Mouse (Mus musculus): ENCODE results near the gene Terf2. TPM values are rescaled to one million over a fixed set of nuclear protein-coding genes. Genes with fewer than 3 reads are reported as not detected.
"Not testable (repeated sequence)": the region's sequence is repeated elsewhere in the genome, so short reads cannot be mapped to it uniquely, and the experiment has no call there.

Terf2 gene
- total RNA-seq, 2 experiments from 2014 or later: 37.9 to 38.3 TPM

DNA sequence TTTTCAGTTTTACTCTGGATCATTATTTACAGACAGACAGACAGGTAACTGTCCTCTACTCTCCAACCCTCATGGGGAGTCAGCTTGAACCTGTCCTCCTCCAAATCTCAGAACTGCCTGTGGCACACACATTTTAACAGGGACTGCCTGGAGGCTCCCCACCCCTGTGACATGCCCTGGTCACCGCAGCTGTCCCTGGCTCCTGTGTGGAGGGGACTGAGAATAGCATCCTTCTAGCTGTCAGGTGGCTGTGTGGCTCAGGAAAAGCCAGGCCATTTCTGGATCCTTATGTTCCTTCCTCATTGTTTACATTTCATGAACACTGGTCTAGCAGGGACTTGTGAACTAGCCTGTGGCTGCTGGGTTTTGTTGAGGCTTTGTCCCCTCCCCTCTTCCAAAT, 22.2 kb downstream of the Terf2 start:
- DNase-seq (ENCODE audit: low spot score in 2 of 2): no peak
- intact Hi-C loops (cut with DNase I): no loop called here

DNA sequence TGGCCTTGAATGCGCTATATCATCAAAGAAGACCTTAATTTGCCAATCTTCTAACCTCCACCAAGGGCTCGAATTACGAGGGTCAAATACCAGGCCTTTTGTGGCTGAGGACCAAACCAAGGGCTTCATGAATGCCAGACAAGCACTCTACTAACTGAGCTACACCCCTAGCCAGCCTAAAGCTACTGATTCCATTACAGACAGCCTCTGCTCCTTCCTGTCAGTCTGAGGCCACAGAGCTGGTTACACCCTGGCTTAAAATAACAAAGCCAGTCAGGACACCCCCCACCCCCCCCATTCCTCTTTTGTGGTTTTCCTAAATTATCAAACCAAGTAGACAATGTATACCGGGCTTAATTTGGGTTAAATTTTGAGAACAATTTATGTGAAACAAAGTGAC, 22.6 kb downstream of the Terf2 start:
- no peak for DNase-seq (ENCODE audit: low spot score in 2 of 2)
- intact Hi-C loops (cut with DNase I): no loop called here

DNA sequence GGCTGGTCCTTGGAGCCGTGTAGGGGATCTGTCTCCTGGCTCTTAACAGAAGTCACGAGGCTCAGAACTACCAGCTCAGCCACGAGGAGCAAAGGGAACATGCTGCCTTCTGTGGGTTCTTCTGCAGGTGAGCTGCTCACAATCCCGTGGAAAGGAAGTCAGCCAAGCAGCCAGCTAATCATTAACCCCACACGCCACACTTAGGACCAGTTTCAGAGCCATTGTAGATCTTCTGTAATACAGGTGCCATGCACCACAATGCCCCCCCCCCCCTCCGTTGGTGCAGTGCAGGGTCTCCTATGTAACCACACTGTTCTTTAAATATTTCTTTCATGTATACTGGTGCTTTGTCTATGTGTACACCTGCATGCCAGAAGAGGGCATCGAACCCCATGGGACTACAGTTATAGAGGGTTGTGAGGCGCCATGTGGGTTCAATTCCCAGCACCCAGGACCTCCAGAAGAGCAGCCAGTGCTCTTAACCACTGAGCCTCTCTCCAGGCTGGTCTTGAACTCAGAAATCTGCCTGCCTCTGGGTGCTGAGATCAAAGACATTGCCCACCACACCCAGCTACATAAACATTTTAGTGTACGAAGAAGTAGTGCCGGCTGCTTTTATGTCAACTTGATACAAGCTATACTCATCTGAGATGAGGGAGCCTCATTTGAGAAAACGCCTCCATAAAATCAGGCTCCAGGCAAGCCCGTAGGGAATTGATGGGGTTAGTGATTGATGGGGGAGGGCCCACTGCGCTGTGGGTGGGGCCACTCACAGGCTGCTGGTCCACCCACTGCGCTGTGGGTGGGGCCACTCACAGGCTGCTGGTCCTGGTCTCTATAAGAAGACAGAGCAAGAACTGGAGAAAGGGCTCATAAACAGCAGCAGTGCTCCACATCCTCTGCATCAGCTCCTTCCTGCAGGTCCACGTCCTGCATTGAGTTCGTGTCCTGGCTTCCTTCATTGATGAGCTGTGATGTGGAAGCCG, 30.5 kb downstream of the Terf2 start, which contains the start of gene Tmed6:
Gene Tmed6 (minus strand): TSS at position 134 of the 986 bp plus-strand sequence.
- no peak for DNase-seq (ENCODE audit: low spot score in 2 of 2)
- intact Hi-C loops (cut with DNase I): no loop called here

DNA sequence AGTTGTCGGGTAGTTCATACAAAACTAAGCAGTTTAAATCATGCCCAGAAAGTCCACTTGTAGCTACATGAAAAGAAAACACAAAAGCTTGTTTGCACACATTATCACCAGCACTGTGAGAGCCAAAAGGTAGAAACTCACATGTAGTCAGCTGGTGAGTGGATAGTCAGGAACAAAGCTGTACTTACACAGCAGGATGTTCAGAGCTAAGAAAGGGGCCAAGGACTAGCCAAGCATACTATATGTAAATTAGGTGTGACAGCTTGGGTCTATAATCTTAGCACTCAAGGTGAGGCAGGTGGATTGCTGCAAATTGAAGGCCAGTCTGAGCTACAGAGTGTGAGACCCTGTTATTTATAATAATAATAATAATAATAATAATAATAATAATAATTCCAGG, 33.7 kb downstream of the Terf2 start:
- intact Hi-C loops (cut with DNase I): no loop called here
- no peak for DNase-seq (ENCODE audit: low spot score in 2 of 2)

DNA sequence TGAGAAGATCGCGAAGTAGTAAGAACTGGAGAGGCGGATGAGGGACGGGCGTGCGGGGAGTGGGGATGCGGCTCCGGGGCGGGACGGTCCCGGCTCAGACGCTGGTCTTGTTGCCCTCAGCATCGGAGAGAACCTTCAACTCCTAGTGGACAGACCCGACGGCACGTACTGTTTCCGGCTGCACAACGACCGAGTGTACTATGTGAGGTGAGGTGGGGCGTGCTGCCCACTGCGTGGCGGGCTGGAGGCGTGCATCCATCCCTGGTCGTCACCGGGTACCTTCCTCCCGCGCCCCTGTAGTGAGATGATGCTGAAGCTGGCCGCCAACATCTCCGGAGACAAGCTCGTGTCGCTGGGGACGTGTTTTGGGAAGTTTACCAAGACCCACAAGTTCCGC, 39.4 kb downstream of the Terf2 start:
- intact Hi-C loops (cut with DNase I): loop anchor here (2.0 kb wide), 1 partner anchor 38 kb away; no protein-coding TSS in a partner anchor

DNA sequence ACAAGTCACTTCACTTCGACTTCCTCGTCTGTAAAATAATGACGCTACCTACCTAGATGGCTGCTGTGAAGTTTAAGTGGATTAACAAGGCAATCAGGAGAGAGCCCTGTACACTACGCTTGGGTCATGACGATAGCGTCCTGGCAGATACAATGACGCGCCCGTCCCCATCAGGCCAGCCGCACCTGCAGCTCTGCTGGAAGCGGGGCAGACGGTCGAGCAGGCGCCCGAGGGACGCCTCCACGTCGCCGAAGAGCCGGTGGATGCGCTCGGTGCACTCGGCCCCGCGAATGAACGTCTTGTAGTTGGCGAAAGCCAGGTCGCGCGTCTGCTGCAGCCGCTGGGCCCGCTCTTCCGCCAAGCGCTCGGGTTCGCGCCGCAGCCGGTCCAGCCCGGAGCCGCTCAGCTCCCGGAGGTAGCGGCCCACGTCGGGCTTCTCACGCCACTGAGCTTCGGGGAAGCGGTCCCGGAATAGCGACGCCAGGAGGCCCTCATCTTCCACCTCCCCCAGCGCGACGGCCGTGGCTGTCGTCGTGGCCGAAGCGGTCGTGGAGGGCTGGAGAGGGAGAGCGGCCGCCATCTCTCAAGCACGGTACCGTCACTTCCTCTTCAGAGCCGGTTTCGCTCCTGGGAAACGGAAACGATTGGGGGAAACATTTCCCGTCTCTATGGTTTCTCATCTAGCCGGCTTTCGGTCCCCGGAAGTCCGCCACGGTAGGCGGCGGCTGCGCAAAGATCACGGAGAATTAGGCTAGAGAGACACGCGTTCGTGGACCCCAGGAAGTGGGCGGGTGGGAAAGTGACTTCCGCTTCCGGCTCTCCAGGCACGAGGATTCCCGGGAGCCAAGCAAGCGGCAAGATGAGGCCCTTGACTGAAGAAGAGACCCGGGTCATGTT, 40.0 kb downstream of the Terf2 start, which contains the start of the genes Cog8 and Nip7:
Gene Cog8 (minus strand): TSS at position 614 of the 897 bp plus-strand sequence.
Gene Nip7 (plus strand): TSS at position 802 of the 897 bp plus-strand sequence.
- intact Hi-C loops (cut with DNase I): loop anchor here (2.0 kb wide), 1 partner anchor 38 kb away; no protein-coding TSS in a partner anchor
- peak; percentile 97 for DNase-seq (ENCODE audit: low spot score in 2 of 2)

More for the DNA sequence above, 39.4 kb downstream of the Terf2 start:
- DNase-seq (ENCODE audit: low spot score in 2 of 2): no peak

DNA sequence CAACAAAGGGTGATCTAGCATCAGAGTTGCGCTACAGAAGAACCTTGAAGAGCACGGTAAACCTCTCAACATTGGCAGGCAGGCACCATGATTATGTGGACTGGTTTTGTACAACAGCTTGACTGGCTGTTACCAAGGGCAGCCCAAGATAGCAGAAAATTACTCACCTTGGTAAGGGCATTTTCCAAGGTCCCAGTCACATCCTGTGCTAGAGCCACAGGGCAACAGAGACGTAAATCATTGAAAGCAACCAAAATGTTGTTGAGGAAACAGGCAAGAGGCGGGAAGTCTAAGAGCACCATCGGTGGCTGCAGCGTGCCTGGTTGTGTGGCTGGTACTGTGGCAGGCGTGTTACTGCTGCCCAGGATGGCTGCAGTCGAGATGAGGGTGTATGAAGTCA, 44.3 kb downstream of the Terf2 start:
- no peak for DNase-seq (ENCODE audit: low spot score in 2 of 2)
- intact Hi-C loops (cut with DNase I): no loop called here

DNA sequence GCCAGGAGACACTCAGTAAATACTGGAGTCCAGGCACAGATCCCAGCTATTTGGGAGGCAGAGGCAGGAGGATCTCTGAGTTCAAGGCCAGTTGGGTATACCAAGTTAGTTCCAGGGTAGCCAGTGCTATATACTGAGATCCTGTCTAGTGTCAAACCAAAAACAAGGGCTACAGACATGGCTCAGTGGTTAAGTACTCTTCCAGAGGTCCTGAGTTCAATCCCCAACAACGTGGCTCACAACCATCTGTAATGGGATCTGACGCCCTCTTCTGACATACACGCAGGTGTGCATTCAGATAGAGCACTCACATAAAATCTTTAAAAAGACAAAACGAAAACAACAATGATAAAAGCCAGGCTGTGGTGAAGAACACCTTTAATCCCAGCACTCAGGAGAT, 46.9 kb downstream of the Terf2 start:
- intact Hi-C loops (cut with DNase I): no loop called here
- no peak for DNase-seq (ENCODE audit: low spot score in 2 of 2)

DNA sequence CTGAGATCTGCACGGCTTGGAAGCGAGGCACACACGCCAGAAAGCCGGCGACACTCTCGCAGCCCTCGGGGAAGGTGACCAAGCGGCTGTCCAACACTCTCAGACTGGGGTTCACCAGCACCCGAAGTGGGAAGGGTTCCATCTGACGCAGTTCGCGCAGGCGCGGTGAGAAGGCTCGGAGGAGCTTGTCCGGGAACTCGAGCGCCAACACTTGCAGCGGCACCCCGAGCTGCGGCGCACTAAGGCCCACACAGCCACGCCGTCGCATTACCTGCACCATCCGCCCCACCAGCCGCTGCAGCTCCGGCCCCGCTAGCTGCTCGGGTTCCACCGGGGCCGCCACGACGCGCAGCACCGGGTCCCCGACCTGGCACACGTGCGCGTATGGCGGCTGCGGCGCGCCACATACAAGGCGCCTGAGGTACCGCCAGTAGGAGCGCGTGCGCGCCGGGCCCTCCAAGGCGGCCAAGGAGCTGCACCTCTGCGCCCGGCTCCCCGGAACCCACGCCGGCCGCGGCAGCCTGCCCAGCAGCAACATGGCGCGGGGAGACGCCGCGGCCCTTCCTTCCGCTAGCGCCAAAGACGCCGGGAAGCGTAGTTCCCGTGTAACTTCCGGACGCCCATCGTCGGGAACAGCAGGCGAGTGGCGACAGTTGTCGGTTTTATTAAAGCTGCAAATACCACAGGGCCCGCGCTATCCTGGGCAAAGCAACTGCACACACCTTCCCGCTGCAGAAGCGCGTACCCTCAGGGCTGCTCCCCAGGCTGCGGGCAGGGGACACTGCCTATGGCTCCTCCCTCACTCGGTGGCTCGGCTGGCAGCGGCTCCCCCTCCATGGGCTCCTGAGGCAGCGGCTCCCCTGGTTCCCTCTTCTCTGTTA, 48.0 kb downstream of the Terf2 start, which contains the start of gene Pdf:
Gene Pdf (minus strand): TSS at position 554 of the 881 bp plus-strand sequence.
- intact Hi-C loops (cut with DNase I): no loop called here

DNA sequence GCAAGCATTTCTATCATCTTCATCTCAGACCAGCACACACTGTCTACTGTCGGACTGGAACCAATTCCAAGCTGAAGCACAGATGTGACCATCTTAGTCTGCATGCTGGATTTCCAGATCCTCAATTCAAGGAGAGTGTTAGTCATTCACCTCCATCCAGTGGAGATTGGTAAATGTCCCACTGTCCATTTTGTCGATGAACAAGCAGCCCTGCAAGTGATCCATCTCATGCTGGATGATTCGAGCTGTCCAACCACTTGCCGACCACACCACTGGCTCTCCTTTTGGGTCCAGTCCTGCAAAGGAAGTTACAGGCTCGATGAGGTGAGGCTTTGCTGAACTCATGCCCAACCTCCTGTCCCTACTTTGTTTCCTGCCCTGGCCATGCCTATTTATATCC, 49.4 kb downstream of the Terf2 start:
- no peak for DNase-seq (ENCODE audit: low spot score in 2 of 2)
- intact Hi-C loops (cut with DNase I): no loop called here

More for the DNA sequence above, 48.0 kb downstream of the Terf2 start, which contains the start of gene Pdf:
- DNase-seq (ENCODE audit: low spot score in 2 of 2): peak; percentile 88 to 90

DNA sequence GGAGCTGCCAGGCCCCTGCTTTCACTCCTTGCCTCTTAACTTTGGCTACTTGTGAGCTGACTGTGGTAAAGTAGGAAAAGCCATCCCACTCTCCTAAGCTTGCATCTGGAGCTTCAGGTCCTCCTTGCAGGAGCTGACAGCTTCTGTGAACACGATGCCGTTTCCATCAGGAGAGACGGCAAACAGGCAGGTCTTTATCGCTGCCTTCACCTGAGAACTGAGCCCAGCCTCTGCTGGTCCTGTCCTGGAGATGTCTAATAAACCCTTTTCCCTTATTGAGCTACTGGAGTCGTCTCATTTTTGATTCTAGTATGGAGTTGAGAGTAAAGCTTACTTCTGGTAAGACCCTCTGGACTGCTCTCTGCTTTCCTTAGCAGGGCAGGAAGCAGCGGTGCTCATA, 50.9 kb downstream of the Terf2 start:
- no peak for DNase-seq (ENCODE audit: low spot score in 2 of 2)
- intact Hi-C loops (cut with DNase I): no loop called here

DNA sequence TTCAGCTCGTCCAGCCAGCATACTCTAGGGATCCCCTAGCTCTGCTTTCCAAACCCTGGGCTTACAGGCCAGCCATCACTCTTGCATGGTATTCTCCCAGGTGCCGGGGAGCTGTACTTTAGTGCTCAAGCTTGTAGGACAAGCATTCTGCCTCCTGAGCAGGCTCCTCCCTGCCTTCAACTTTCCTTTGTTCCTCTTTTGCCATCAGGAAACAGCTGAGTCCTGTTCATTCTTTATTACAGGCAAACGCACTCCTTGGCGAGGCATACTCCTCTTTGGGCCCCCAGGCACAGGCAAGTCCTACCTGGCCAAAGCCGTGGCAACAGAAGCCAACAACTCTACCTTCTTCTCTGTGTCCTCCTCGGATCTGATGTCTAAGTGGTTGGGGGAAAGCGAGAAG, 55.7 kb downstream of the Terf2 start:
- DNase-seq (ENCODE audit: low spot score in 2 of 2): no peak
- intact Hi-C loops (cut with DNase I): no loop called here

DNA sequence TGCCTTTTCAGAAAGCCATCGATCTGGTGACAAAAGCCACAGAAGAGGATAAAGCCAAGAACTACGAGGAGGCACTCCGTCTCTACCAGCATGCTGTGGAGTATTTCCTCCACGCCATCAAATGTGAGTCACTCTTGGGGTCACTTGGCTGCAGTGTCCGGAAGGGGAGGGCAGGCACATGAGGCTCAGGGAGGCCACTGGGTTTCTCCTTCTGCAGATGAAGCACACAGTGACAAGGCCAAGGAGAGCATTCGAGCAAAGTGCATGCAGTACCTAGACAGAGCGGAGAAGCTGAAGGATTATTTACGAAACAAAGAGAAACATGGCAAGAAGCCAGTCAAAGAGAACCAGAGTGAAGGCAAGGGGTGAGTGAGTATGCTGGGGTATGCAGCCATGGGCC, 59.7 kb downstream of the Terf2 start:
- intact Hi-C loops (cut with DNase I): loop anchor here (10.0 kb wide), 1 partner anchor 352 kb away; the partner anchor contains the start of gene Tango6
- no peak for DNase-seq (ENCODE audit: low spot score in 2 of 2)

DNA sequence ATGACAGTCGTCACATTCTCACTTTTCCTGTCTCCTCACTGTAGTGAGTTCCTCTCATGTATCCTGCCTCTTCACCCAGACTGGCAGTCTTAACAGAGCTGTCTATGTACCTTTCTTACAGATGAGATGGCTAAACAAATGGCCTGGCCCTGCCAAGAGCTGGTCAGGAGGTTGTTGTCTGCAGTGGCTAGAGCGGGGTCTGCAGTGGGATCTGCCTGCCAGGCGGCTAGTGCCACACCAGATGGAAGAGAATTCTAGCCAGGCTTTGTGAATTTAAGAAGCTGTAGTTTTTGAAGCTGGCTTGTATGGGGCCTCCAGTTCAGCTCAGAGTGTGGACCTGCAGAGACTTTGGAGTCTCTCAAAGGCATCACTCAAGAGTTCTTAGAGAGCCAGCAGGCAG, 60.7 kb downstream of the Terf2 start:
- DNase-seq (ENCODE audit: low spot score in 2 of 2): no peak
- intact Hi-C loops (cut with DNase I): loop anchor here (10.0 kb wide), 1 partner anchor 351 kb away; the partner anchor contains the start of gene Tango6

DNA sequence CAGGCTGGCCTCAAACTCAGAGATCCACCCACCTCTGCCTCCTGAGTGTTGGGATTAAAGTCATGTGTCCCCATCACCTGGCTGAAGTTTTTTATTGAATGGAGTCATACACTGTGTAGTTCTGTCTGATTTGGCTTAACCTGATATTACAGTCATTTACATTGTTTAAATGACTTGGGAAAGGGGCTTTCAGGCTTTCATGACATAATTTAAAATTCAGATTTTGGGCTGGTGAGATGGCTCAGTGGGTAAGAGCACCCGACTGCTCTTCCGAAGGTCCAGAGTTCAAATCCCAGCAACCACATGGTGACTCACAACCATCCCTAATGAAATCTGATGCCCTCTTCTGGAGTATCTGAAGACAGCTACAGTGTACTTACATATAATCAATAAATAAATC, 62.7 kb downstream of the Terf2 start:
- DNase-seq (ENCODE audit: low spot score in 2 of 2): not testable (repeated sequence)
- intact Hi-C loops (cut with DNase I): loop anchor here (10.0 kb wide), 1 partner anchor 349 kb away; the partner anchor contains the start of gene Tango6

DNA sequence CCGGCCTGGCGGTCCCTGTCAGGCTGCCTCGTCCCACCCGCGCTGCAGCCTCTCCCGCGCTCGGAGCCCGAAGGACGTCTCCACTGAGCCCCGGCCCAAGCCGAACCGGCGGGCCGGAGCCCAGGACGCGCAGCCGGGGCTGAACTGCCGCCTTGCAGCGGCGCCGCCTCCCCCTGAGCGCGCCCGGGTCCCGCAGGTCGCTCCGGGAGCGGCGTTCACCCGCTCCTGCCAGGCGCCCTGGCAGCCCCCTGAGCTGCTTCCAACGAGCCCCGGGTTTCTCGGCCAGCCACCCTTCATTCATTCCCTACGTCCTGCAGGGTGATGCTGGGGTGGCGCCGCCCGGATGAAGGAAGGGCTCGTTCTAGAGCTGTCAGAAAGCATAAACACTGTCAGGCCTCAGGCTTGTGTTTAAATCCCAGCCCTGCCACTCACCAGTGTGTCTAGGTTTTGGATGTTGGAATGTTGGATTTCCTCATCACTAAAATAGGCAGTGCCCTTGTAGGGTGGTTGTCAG, 64.7 kb downstream of the Terf2 start:
- intact Hi-C loops (cut with DNase I): loop anchor here (10.0 kb wide), 1 partner anchor 347 kb away; the partner anchor contains the start of gene Tango6
- no peak for DNase-seq (ENCODE audit: low spot score in 2 of 2)

DNA sequence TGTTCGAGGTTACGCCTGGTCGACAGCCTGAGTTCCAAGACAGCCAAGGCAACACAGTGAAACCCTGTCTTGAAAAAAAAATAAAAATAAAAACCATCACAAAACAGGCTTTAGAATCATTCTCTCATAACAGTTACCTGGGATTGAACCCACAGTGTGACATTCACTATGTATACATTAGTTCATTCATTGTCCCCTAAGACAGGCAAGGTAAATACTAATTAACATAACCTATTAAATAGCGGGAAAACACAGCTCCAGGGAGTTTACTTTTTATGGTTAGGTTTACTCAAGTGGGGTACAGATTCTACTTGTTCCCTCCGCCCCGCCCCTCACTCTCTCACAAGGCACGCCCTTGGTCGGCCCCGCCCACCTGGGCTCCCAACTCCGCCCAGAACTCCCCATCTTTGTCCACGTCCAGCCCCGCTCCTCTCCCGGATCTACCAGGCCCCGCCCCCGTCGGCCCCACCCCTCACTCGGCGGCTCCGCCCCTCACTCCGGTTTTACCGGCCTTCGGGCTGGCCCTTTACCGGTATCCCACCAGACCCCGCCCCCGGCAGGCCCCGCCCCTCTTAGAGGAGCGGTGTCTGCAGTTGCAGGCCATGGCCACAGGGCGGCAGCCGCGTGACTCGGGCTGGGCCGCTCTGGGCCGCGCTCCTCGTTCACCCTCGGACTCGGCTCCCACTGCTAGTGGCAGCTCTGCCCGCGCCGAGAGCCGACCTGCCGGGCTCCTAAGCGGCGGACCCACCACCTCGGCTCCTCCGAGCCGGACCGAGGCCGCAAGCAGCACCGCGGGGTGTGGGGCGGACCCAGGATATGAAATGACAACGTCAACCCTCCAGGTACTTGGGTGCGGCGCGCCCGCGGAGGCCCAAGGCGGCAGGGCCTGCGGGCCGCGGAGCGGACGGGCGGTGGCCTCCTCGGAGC, 65.4 kb downstream of the Terf2 start, which contains the start of gene Vps4a:
Gene Vps4a (plus strand): TSS at position 573 of the 927 bp plus-strand sequence.
- peak; percentile 93 to 96 for DNase-seq (ENCODE audit: low spot score in 2 of 2)
- intact Hi-C loops (cut with DNase I): loop anchor here (10.0 kb wide), 1 partner anchor 346 kb away; the partner anchor contains the start of gene Tango6
